Mouse (Mus musculus): Measurements from ENCODE around the gene Pafah1b2. TPM values are rescaled to one million over a fixed set of nuclear protein-coding genes. Genes with fewer than 3 reads are reported as not detected.

Pafah1b2 gene
- polyA plus RNA-seq, 1 experiment from 2014 or later: 291 TPM

DNA sequence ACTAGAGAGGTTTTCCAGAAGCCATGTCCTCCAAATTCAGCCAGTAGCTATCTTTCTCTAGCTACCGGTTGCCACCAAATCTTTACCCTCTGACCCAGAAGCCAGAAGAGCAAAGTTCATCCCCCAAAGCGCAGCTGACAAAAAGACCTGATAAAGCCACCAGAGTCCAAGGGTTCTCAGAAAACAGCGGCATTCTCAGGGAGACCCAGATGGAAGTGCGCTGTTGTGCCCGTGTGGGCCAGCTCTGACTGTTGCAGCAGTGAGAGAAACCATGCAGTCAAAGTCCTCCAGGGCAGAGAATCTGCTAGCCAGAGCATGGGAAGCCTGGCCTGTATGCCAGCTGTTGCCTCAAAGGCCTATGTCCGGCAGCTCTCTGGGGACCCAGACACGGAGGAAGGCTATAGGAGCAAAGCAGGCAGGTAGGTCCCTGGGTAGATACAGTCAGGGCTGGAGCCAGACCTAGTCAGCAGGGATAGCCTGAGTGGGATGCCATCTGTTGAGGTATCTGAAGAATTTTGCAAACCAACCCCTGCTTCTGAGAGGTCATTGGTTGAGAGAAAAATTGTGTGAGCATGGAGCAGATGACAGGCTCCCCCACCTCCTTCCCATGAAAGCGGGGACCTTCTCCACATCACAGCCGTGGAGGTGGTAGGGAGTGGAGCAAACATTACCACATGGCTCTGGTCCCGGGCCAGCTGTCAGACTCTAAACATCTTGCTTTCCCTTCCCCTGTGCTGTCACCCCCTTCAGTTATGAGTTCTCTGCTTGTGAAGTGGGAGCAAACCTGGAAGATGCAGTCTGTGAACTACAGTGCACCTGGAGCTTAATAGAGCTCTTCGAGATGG lies 79.7 kb downstream of the Pafah1b2 start:
- H3K9ac ChIP-seq (replicated peaks): no peak overlapping the region
- peaks cover 38% of the 10 kb centered on the region for H3K36me3 ChIP-seq
- no peak overlapping the region for H3K4me2 ChIP-seq (replicated peaks)
- H3K9me3 ChIP-seq: no peaks in the 10 kb centered on the region
- H3K27me3 ChIP-seq: peaks cover 7% of the 10 kb centered on the region; the same call in 1 of the 2 replicates
- H3K4me1 ChIP-seq: peaks cover 6% of the 10 kb centered on the region; the same call in 1 of the 2 replicates
- ATAC-seq (ENCODE audit: low FRiP score, low read depth): no peak
- WGBS: 82% methylated on average over 11 of the region's 11 CpGs
- H3K27ac ChIP-seq (replicated peaks): no peak overlapping the region
- H3K4me3 ChIP-seq: no peak overlapping the region

DNA sequence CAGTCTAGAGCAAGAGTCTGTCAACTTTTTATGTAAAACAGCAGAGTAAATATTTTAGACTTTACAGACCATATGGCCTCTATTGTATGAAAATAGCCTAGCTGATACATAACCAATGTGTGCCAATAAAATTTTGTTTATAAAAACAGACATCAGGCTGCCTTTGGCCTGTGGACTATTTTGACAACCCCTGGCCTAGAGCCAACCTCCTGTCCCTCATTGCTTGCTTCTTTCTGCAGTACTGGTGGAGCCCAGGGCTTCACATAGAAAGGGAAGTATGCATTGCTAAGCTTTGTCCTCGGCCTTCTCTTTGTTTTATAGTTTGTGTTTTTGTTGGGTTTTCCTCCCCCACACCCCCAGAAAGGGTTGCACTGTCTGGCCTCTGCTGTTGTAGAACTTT lies 80.5 kb downstream of the Pafah1b2 start:
- peaks cover 6% of the 10 kb centered on the region; the same call in 1 of the 2 replicates for H3K4me1 ChIP-seq
- H3K9me3 ChIP-seq: no peaks in the 10 kb centered on the region
- H3K27ac ChIP-seq (replicated peaks): no peak overlapping the region
- H3K27me3 ChIP-seq: peaks cover 7% of the 10 kb centered on the region; the same call in 1 of the 2 replicates
- no peak overlapping the region for H3K9ac ChIP-seq (replicated peaks)
- peaks cover 46% of the 10 kb centered on the region for H3K36me3 ChIP-seq
- WGBS: 77% methylated on average over 1 of the region's 1 CpGs
- H3K4me2 ChIP-seq (replicated peaks): no peak overlapping the region
- no peak overlapping the region for H3K4me3 ChIP-seq
- ATAC-seq (ENCODE audit: low FRiP score, low read depth): no peak

DNA sequence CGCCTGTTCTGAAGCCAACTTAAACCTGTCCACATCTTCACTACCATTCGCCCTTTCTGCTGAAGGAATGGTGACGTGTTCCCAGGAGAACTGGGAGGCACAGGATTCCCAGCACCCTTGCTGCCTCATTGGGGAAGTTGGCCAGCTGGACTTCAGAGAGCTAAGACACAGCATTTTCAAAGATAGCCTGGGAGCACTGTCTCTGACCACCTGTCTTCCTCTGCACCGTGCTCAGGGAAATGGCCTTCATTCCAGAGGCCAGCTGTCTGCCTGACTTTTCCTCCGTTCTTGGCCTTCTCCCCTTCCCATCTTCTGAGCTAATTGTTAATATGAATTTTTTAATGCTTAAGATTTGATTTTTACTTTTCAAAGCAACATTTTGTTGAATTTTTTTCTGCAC lies 83.2 kb downstream of the Pafah1b2 start:
- Histone ChIP-seq H3K4me3 (no peak overlapping the region), H3K36me3 (peaks cover 62% of the 10 kb centered on the region), H3K9me3 (no peaks in the 10 kb centered on the region), H3K4me1 (no peaks in the 10 kb centered on the region), H3K27ac (replicated peaks) (no peak overlapping the region), H3K27me3 (no peaks in the 10 kb centered on the region), H3K9ac (replicated peaks) (no peak overlapping the region), H3K4me2 (replicated peaks) (no peak overlapping the region)
- 87% methylated on average over 5 of the region's 5 CpGs for WGBS
- ATAC-seq (ENCODE audit: low FRiP score, low read depth): no peak

DNA sequence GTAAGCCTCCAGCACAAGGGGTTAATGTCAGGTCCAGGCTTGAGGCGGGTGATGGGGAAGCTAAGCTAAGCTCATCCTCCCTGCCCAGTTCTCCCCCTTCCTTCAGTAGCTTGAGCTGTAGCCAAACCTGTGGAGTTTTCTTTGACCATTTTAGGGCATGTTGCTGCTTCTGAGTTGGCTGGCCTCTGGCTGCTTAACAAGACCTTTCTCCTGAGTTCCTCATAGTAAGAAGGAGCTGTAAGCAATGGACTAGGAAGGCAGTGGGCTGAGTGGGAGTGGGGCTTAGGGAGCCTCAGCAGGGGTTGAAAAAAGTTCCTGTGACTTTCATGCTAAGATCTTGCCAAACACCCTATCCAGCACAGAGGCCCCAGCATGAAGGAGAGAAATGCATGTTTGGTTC lies 92.6 kb downstream of the Pafah1b2 start:
- 52% methylated on average over 1 of the region's 1 CpGs for WGBS
- no peak overlapping the region for H3K27ac ChIP-seq (replicated peaks)
- no peaks in the 10 kb centered on the region for H3K9me3 ChIP-seq
- no peak overlapping the region for H3K4me3 ChIP-seq
- H3K27me3 ChIP-seq: no peaks in the 10 kb centered on the region
- H3K9ac ChIP-seq (replicated peaks): no peak overlapping the region
- no peaks in the 10 kb centered on the region for H3K4me1 ChIP-seq
- no peak overlapping the region for H3K4me2 ChIP-seq (replicated peaks)
- no peak for ATAC-seq (ENCODE audit: low FRiP score, low read depth)
- peaks cover 76% of the 10 kb centered on the region for H3K36me3 ChIP-seq

DNA sequence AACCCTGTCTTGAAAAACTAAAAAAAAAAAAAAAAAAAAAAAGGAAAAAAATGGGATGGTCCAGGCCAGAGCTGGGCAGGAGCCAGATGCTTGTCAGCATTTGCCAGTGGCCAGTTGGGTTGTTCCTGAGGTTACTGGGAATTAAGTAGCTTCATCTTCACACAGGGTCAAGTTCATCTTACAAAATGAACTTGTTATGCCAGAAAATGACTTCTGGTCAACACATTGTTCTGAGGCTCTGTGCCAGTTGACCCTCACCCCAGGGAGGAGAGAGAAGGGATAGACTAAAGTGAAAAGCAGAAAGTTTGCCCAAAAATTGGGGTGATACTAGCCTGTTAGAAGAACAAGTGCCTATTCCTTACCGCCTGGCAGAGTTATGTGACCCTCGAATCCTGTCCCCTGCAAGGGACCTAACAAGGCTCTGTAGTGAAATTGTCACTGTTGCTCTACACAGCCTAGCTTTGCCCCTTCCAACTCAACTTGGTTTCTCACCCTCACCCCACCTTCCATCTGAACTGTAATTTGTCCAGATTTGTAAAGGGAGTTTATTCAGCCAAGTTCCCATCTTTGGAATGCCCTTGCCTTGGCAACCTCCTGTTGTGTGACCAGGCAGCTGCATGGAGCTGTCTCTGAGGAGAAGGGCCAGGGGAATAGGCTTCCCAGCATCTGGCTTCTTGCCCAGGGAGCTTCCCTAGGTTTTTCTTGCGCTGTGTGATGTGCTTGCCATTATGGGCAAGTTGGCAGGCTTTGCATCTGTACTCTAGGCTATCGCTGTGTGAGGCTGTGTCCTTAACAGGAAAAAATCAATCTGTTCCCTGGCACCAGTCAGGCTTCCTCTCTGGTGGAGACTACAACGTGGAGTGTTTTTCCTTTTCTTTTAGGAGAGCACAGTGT lies 95.2 kb downstream of the Pafah1b2 start:
- ATAC-seq (ENCODE audit: low FRiP score, low read depth): no peak
- H3K4me1 ChIP-seq: no peaks in the 10 kb centered on the region
- H3K36me3 ChIP-seq: peaks cover 87% of the 10 kb centered on the region
- H3K4me2 ChIP-seq (replicated peaks): no peak overlapping the region
- WGBS: 92% methylated on average over 5 of the region's 5 CpGs
- no peak overlapping the region for H3K27ac ChIP-seq (replicated peaks)
- no peaks in the 10 kb centered on the region for H3K27me3 ChIP-seq
- no peaks in the 10 kb centered on the region for H3K9me3 ChIP-seq
- no peak overlapping the region for H3K4me3 ChIP-seq
- no peak overlapping the region for H3K9ac ChIP-seq (replicated peaks)

- Histone ChIP-seq H3K9me3 (no peaks in the 10 kb centered on the region), H3K9ac (replicated peaks) (no peak overlapping the region), H3K27ac (replicated peaks) (no peak overlapping the region), H3K4me1 (no peaks in the 10 kb centered on the region), H3K27me3 (no peaks in the 10 kb centered on the region), H3K4me3 (no peak overlapping the region), H3K36me3 (peaks cover 92% of the 10 kb centered on the region), H3K4me2 (replicated peaks) (no peak overlapping the region)
- 91% methylated on average over 2 of the region's 2 CpGs for WGBS
- ATAC-seq (ENCODE audit: low FRiP score, low read depth): no peak
Observed at GRCm38 (mm10) chr9:45915659-45916058, 96.8 kb downstream of the Pafah1b2 start.

Small RNA genes lying within 50 kb of the gene (microRNA-seq; reads per million reads assigned to microRNA genes)
- not detected for gene Mir7087

Other genes with a start within 250 kb of the Pafah1b2 start
- gene Cep164, start 184.0 kb downstream of the Pafah1b2 start, polyA plus RNA-seq (2016; fragmentation: Nextera tagmentation; extraction: Ambion mirVana): 16.4 and 17.4 TPM in 2 replicates
- gene Bace1, start 174.1 kb downstream of the Pafah1b2 start, polyA plus RNA-seq (2016; fragmentation: Nextera tagmentation; extraction: Ambion mirVana): 37.7 and 38.8 TPM in 2 replicates
- 23.1 and 27.8 TPM in 2 replicates for gene Pcsk7, start 106.2 kb downstream of the Pafah1b2 start, polyA plus RNA-seq (2016; fragmentation: Nextera tagmentation; extraction: Ambion mirVana)
- 98.0 and 98.4 TPM in 2 replicates for gene Rnf214, start 105.8 kb downstream of the Pafah1b2 start, polyA plus RNA-seq (2016; fragmentation: Nextera tagmentation; extraction: Ambion mirVana)
- 26.6 and 31.6 TPM in 2 replicates for gene Tagln, start 76.6 kb downstream of the Pafah1b2 start, polyA plus RNA-seq (2016; fragmentation: Nextera tagmentation; extraction: Ambion mirVana)
- gene Sidt2, start 57.4 kb downstream of the Pafah1b2 start, polyA plus RNA-seq (2016; fragmentation: Nextera tagmentation; extraction: Ambion mirVana): 36.0 and 36.4 TPM in 2 replicates
- 11.8 and 12.6 TPM in 2 replicates for gene Sik3, start 130 bp upstream of the Pafah1b2 start, polyA plus RNA-seq (2016; fragmentation: Nextera tagmentation; extraction: Ambion mirVana)
- gene Apoa1, start 215.9 kb upstream of the Pafah1b2 start, polyA plus RNA-seq (2016; fragmentation: Nextera tagmentation; extraction: Ambion mirVana): 1.3 and 6.7 TPM in 2 replicates
- gene Apoc3, start 222.9 kb upstream of the Pafah1b2 start, polyA plus RNA-seq (2016; fragmentation: Nextera tagmentation; extraction: Ambion mirVana): not detected in 2 replicates
- gene Apoa4, start 228.0 kb upstream of the Pafah1b2 start, polyA plus RNA-seq (2016; fragmentation: Nextera tagmentation; extraction: Ambion mirVana): 0.94 TPM in 1 of 2 replicates, not detected in the other